Mouse (Mus musculus) thymus, postnatal 36 days (tissue): ENCODE data around the gene Olfr802.

Experiments used
- DNase-seq, 2 experiments: peaks; one replicate each; pipeline ENCODE4 v3.0.0; 2022; ENCODE audit warnings: mixed read lengths in 2 of 2

Gene Olfr802

GRCm38 (mm10) chr10:129688069-129688468 lies at the start of gene Olfr802:
Gene Olfr802, minus strand, starts transcription at chr10:129688169.
- DNase-seq, result no peak

GRCm38 (mm10) chr10:129729275-129729674 lies 41.3 kb upstream of the Olfr802 start, which contains the start of gene Olfr805:
Gene Olfr805, minus strand, starts transcription at chr10:129729375.
- DNase-seq, result no peak

GRCm38 (mm10) chr10:129702910-129703309 lies 14.9 kb upstream of the Olfr802 start, which contains the start of gene Olfr804:
Gene Olfr804, plus strand, starts transcription at chr10:129703210.
- no peak for DNase-seq

DNA sequence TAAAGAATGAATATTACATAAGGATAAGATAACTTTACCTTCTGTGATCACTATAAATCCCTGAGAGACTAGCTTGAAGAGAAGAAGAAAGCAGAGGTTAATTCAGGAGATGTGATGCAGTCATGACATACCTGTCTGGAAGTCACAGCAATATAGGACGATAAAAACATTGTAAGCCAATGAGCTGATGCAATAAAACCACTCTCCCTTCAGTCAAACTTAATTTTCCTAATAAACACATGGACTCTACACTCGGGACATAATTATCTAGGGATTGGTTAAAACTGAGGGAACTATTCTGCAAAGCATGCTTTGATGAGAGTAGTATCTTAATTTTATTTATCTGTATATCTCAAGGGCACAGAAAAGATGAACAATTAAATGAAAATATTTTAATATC lies 6.2 kb upstream of the Olfr802 start, which contains the start of gene Olfr803:
Gene Olfr803, minus strand, starts transcription at position 101 of the 400 bp plus-strand sequence.
- DNase-seq, result no peak

DNA sequence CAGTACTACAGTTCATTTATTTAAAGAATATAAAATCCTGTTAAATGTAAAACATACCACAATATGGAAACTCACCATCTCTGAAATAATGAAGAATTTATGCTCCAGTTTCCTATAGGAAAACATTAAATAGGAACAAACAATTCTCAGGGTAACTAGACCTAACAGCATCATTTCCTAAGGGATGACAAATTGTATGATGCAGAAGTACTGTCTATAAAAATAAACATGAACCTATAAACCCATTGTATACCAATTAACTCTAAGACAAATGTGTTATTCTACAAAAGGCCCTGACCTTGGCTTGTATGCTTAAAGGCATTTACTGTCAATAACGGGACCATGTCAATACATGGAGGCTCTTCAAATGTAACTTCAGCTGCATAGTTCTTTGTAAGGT lies 14.2 kb downstream of the Olfr802 start, which contains the start of gene Olfr801:
Gene Olfr801, minus strand, starts transcription at position 101 of the 400 bp plus-strand sequence.
- DNase-seq, result no peak

DNA sequence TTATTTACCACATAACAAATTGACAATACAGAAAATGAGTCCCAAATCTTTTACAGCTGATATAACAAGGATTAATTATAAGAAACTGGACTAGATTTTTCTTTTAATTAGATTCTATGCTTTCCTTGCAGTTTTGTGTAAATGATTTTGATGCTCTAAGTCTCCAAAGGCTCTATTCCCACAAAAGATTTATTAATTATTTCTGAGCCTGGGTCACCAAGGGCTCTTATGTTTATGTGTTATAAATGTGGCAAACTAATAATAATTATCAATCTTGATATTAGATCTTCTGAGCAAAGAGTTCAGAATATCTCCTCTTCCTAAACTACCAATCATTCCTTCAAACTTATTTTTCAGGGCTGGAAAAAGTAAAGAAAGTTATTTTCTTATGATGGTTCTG lies 30.6 kb downstream of the Olfr802 start, which contains the start of gene Olfr800:
Gene Olfr800, plus strand, starts transcription at position 301 of the 400 bp plus-strand sequence.
- no peak for DNase-seq

GRCm38 (mm10) chr10:129651763-129652162 lies 36.2 kb downstream of the Olfr802 start:
- DNase-seq, result no peak

- no peak for DNase-seq
These were observed 50.8 kb downstream of the Olfr802 start, which contains the start of gene Olfr799 for GRCm38 (mm10) chr10:129637184-129637583. Gene Olfr799, plus strand, starts transcription at chr10:129637484.

GRCm38 (mm10) chr10:129627834-129628233 lies 60.1 kb downstream of the Olfr802 start, which contains the start of gene Olfr798:
Gene Olfr798, minus strand, starts transcription at chr10:129627934.
- DNase-seq, result no peak
